Mouse (Mus musculus) midbrain, embryonic 14.5 days (tissue): Measurements from ENCODE around the gene Trim17. TPM values are rescaled to one million over a fixed set of nuclear protein-coding genes. Genes with fewer than 3 reads are reported as not detected.

Experiments
- ATAC-seq: fragments of 200-750 bp; cut with Nextera tagmentation; 2 replicates; pipeline ENCODE4 v1.8.0; 2017; ENCODE audit warnings: moderate number of reproducible peaks, moderate library complexity; ENCODE audit not compliant: low FRiP score, low TSS enrichment
- DNase-seq: peaks from one replicate; pipeline ENCODE4 v3.0.0-alpha.2; 2015
- H3K27ac ChIP-seq: fragments of 300-500 bp; sonication (generic); replicated peaks from 2 replicates; pipeline ENCODE4 v1.5.1; 2014; ENCODE audit warnings: mild to moderate bottlenecking, low read depth, low read length, moderate library complexity
- H3K27me3 ChIP-seq: fragments of 300-500 bp; sonication (generic); 2 replicates; pipeline ENCODE4 v1.6.1; 2014; ENCODE audit warnings: low read length, control low read depth, mixed read lengths; ENCODE audit not compliant: control insufficient read depth, insufficient read depth
- H3K36me3 ChIP-seq: fragments of 300-500 bp; sonication (generic); 2 replicates; pipeline ENCODE4 v1.6.1; 2014; ENCODE audit warnings: low read length, control low read depth; ENCODE audit not compliant: control insufficient read depth, insufficient read depth
- H3K4me1 ChIP-seq: fragments of 300-500 bp; sonication (generic); 2 replicates; pipeline ENCODE4 v1.6.1; 2014; ENCODE audit warnings: mild to moderate bottlenecking, antibody characterized with exemption, low read length, control low read depth; ENCODE audit not compliant: control insufficient read depth, insufficient read depth
- H3K4me2 ChIP-seq: fragments of 300-500 bp; sonication (generic); 2 replicates; pipeline ENCODE4 v1.6.1; 2014; ENCODE audit warnings: mild to moderate bottlenecking, low read length, moderate library complexity
- H3K4me3 ChIP-seq: fragments of 300-500 bp; sonication (generic); replicated peaks from 2 replicates; pipeline ENCODE4 v1.5.1; 2014; ENCODE audit warnings: low read depth, low read length
- H3K9ac ChIP-seq: fragments of 300-500 bp; sonication (generic); replicated peaks from 2 replicates; pipeline ENCODE4 v1.6.1; 2014; ENCODE audit warnings: mild to moderate bottlenecking, low read length, moderate library complexity
- H3K9me3 ChIP-seq: fragments of 300-500 bp; sonication (generic); 2 replicates; pipeline ENCODE4 v1.6.1; 2016; ENCODE audit warnings: low read length, control low read depth, mixed read lengths; ENCODE audit not compliant: control insufficient read depth
- WGBS: fragments of 180-500 bp; shearing (Covaris S2); extraction: QIAGEN DNeasy Blood & Tissue Kit; methylation state at CpG from one replicate; pipeline ENCODE4 v1.1.7; 2014; 5-methylcytosine and 5-hydroxymethylcytosine counted together
- polyA plus RNA-seq: library from polyadenylated mRNA; unstranded; fragments of >200 nt; fragmentation: Nextera tagmentation; extraction: Ambion mirVana; gene quantifications from 2 replicates; pipeline ENCODE4 v1.2.1, GENCODE M21; 2014

Gene Trim17
- polyA plus RNA-seq: 1.1 and 1.3 TPM in 2 replicates

DNA sequence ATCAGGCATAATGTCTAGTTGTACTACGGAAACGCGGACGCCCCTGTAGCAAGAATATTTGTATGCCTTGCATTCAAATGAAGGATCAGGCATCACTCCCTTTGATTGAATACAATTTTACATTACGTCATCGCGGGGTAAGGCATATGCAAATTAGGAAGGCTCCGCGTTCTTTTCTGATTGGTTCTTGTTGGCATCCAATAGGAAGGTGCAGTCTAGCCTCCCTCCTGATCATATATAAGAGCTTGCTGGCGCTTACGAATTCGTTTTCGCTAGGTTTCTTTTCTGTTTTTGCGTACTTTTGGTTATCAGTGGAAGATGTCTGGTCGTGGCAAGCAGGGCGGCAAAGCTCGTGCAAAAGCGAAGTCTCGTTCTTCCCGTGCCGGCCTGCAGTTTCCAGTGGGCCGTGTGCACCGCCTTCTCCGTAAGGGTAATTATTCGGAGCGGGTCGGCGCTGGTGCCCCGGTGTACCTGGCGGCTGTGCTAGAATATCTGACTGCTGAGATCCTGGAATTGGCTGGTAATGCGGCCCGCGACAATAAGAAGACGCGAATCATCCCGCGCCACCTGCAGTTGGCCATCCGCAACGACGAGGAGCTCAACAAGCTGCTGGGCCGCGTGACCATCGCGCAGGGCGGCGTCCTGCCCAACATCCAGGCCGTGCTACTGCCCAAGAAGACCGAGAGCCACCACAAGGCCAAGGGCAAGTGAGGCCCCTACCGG, at the start of gene Trim17, which contains the start of gene Hist3h2a:
Gene Trim17, plus strand, starts transcription at position 266 of the 723 bp plus-strand sequence.
Gene Hist3h2a, plus strand, starts transcription at position 266 of the 723 bp plus-strand sequence.
- Histone ChIP-seq H3K4me1 (peaks cover 47% of the 10 kb centered on the region), H3K4me2 (peak within 1 kb of the TSS; percentile 64), H3K9ac (peak within 1 kb of the TSS; percentile 93), H3K4me3 (peak within 1 kb of the TSS; percentile 53), H3K36me3 (peaks cover 11% of the 10 kb centered on the region), H3K27ac (peak within 1 kb of the TSS; percentile 99), H3K27me3 (no peaks in the 10 kb centered on the region), H3K9me3 (no peaks in the 10 kb centered on the region)
- ATAC-seq: peak; percentile 92
- under 1% methylated on average over 49 of the region's 49 CpGs for WGBS
- peak; percentile 99 for DNase-seq

GRCm38 (mm10) chr11:58904838-58905237, 49.6 kb upstream of the Trim17 start:
- H3K27ac ChIP-seq: no peak overlapping the region
- ATAC-seq: no peak
- H3K27me3 ChIP-seq: no peaks in the 10 kb centered on the region
- peaks cover 13% of the 10 kb centered on the region for H3K4me1 ChIP-seq
- DNase-seq: peak; percentile 33
- H3K4me3 ChIP-seq: no peak overlapping the region
- WGBS: 41% methylated on average over 6 of the region's 6 CpGs
- H3K9me3 ChIP-seq: no peaks in the 10 kb centered on the region
- no peak overlapping the region for H3K9ac ChIP-seq
- peak overlapping the region; percentile 82 for H3K4me2 ChIP-seq
- peaks cover 15% of the 10 kb centered on the region for H3K36me3 ChIP-seq

DNA sequence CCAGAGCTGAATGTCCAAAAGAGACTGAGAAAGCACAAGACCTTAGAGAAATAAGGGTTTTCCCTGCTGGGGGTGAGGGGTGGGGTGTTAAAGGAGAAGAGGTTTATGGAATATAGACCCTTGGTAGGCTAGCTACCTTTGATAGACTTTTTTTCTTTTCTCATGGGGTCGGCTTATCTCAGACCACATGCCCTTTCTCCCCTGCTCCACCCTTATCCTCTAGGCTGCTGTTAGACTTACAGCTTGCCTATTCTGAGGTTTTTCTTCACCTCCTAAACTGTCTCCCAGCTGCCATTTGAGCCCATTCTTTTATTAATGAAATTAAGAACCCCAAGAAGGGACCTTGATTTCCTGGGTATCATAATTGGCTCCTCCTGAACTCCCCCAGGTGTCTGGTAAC, 40.7 kb upstream of the Trim17 start:
- 93% methylated on average over 1 of the region's 1 CpGs for WGBS
- Histone ChIP-seq H3K36me3 (no peaks in the 10 kb centered on the region), H3K27me3 (no peaks in the 10 kb centered on the region), H3K27ac (no peak overlapping the region), H3K4me3 (no peak overlapping the region), H3K9me3 (no peaks in the 10 kb centered on the region), H3K9ac (no peak overlapping the region), H3K4me2 (no peak overlapping the region), H3K4me1 (no peaks in the 10 kb centered on the region)
- ATAC-seq (no peak), DNase-seq (no peak)

GRCm38 (mm10) chr11:58914461-58915028, 39.9 kb upstream of the Trim17 start:
- ATAC-seq (no peak; the same call in 1 of the 2 replicates), DNase-seq (peak; percentile 83)
- no peaks in the 10 kb centered on the region for H3K9me3 ChIP-seq
- H3K4me2 ChIP-seq: peak overlapping the region; percentile 56
- H3K4me3 ChIP-seq: peak overlapping the region; percentile 29
- 18% methylated on average over 17 of the region's 17 CpGs for WGBS
- H3K9ac ChIP-seq: peak overlapping the region; percentile 53; the same call in 1 of the 2 replicates
- H3K27ac ChIP-seq: no peak overlapping the region
- H3K27me3 ChIP-seq: no peaks in the 10 kb centered on the region
- H3K4me1 ChIP-seq: no peaks in the 10 kb centered on the region
- H3K36me3 ChIP-seq: no peaks in the 10 kb centered on the region

DNA sequence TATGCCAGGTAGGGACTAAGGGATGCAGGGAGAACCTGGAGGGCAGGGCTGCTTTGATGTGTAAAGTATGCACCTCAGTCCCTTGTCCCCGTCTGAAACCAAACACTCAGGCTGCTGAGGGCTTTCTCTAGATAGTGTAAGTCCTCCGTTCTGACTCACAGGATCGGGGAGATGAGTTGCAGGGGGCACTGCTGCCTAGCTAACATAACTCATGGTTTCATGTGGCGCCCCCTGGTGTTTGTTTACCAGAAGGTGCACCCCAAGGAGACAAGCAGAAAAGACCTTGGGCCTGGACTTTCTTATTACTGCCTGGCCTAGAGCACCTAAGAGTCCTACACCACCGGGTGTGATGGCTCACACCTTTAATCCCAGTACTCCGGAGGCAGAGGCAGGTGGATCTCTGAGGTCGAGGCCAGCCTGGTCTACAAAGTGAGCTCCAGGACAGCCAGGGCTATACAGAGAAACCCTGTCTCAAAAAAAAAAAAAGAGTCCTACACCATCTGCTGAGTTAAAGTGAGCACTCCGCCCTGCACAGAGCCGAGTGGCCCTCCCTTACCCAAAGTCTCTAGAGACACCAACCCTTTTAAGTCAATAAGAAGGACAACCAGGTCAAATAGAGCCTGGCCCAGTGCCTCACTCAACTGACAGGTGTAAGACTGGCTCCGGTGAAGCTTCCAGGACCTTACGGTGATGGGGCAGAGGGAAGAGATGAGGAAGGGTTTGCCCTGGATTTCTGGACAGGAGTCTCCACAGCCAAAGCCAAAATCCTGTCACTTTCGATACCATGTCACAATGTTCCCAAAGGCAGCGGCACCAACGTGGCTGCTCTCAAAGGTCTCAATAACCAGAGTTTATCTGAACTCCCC, 37.4 kb upstream of the Trim17 start:
- Histone ChIP-seq H3K4me3 (no peak overlapping the region), H3K36me3 (no peaks in the 10 kb centered on the region), H3K27me3 (no peaks in the 10 kb centered on the region), H3K9me3 (no peaks in the 10 kb centered on the region), H3K27ac (no peak overlapping the region), H3K4me2 (no peak overlapping the region), H3K9ac (no peak overlapping the region), H3K4me1 (no peaks in the 10 kb centered on the region)
- WGBS: 56% methylated on average over 14 of the region's 14 CpGs
- ATAC-seq (no peak), DNase-seq (peak; percentile 58)

DNA sequence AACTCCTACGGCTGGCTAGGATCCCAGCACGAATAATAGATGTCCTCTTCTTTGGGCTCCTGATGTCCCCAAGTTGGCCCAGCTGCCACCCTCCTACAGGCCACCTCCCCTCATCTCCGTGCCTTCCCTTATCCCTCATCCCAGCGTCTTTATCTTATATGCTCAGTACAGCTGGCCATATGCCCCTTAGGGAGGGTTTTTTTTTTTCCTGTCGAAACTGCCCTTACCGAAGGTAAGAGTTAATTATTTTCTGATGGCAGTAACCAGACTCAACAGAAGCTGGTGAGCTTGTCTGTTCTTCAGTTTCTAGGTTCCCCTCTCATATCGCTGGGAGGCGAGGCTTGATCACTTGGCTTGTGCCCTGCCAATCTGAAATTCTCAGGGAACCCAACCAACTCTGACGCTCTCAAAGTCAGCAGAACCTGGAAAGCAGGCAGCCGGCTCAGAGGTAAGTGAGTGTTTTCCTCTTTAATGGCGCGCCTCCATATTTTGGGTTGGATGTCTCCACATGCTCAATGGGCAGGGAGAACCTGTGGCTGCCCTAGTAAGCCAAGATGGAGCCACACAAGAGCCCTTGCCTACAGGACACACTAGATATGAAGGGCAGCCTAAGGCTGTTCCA, 36.6 kb upstream of the Trim17 start, which contains the start of gene Btnl10:
Gene Btnl10, plus strand, starts transcription at position 164 of the 622 bp plus-strand sequence.
- ATAC-seq: no peak

DNA sequence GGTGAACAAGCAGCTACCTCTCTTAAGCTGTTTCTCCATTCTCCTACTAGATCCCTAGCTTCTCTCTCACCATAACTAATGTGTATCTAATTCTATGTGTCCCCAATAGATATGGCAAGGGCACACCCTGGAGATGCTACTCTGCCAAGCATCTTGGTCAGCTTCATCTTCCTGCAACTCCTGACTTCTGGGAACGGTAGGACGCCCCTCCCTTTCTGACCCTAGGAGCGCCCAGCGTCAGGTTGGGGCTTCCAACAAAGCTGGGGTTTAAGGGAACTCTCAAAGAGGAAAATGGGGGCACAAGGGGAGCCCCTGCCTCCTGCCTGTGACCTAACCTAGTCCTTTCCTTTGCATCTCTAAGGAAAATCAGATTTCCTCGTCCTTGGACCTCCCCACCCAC, 35.7 kb upstream of the Trim17 start:
- H3K4me1 ChIP-seq: no peaks in the 10 kb centered on the region
- DNase-seq (no peak), ATAC-seq (no peak)
- H3K4me2 ChIP-seq: no peak overlapping the region
- 76% methylated on average over 5 of the region's 5 CpGs for whole genome bisulfite sequencing
- H3K27me3 ChIP-seq: no peaks in the 10 kb centered on the region
- H3K9me3 ChIP-seq: no peaks in the 10 kb centered on the region
- no peak overlapping the region for H3K4me3 ChIP-seq
- no peak overlapping the region for H3K9ac ChIP-seq
- no peak overlapping the region for H3K27ac ChIP-seq
- H3K36me3 ChIP-seq: no peaks in the 10 kb centered on the region

More for the DNA sequence above, 36.6 kb upstream of the Trim17 start, which contains the start of gene Btnl10:
- H3K36me3 ChIP-seq: no peaks in the 10 kb centered on the region
- H3K4me2 ChIP-seq: no peak within 1 kb of the TSS
- H3K27me3 ChIP-seq: no peaks in the 10 kb centered on the region
- no peak for DNase-seq
- H3K4me3 ChIP-seq: no peak within 1 kb of the TSS
- no peak within 1 kb of the TSS for H3K9ac ChIP-seq
- no peaks in the 10 kb centered on the region for H3K4me1 ChIP-seq
- no peak within 1 kb of the TSS for H3K27ac ChIP-seq
- 85% methylated on average over 12 of the region's 12 CpGs for WGBS
- H3K9me3 ChIP-seq: no peaks in the 10 kb centered on the region

DNA sequence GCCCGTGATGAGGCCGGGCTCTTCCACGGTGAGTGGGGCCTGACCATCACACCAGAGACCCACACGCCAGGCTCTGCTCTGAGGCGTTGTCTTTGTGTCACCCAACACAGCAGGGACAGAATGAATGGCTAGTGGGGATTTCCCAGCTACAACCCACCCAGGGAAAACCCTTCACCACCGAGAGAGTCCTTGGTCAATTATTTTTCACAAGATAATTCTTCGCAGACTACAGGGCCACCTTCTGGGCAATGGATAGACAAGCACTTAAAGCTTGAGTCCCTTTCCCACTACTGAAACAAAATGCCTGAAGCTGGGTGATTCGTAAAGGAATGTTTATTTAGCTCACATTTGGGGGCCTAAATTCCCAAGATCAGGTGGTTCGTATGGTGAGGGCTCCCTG, 32.1 kb upstream of the Trim17 start:
- Histone ChIP-seq H3K4me1 (no peaks in the 10 kb centered on the region), H3K4me2 (no peak overlapping the region), H3K4me3 (no peak overlapping the region), H3K27me3 (no peaks in the 10 kb centered on the region), H3K36me3 (no peaks in the 10 kb centered on the region), H3K9me3 (no peaks in the 10 kb centered on the region), H3K9ac (no peak overlapping the region), H3K27ac (no peak overlapping the region)
- no peak for ATAC-seq
- no peak for DNase-seq
- 88% methylated on average over 9 of the region's 9 CpGs for whole genome bisulfite sequencing
